Mouse (Mus musculus): ENCODE measurements at regions not wholly inside any gene's neighbourhood (a gene's known extent, or its start where the extent isn't known, plus 50 kb on each side); places are given as distances from the start of the nearest gene placed in this dataset.

- no peak for DNase-seq (ENCODE audit: inconsistent ontology term)
These were observed 67.7 kb upstream of the Zdhhc17 start for GRCm38 (mm10) chr10:111077632-111078031.

- no peak for DNase-seq (ENCODE audit: inconsistent ontology term)
These were observed 64.0 kb upstream of the Zdhhc17 start for GRCm38 (mm10) chr10:111073851-111074430.

GRCm38 (mm10) chr10:111073262-111073661 lies 63.3 kb upstream of the Zdhhc17 start:
- DNase-seq (ENCODE audit: inconsistent ontology term), result no peak

- DNase-seq (ENCODE audit: inconsistent ontology term), result no peak
These were observed 62.6 kb upstream of the Zdhhc17 start for GRCm38 (mm10) chr10:111072554-111072909.

GRCm38 (mm10) chr10:111071805-111072553 lies 62.0 kb upstream of the Zdhhc17 start:
- DNase-seq (ENCODE audit: inconsistent ontology term), result peak; percentile 9

GRCm38 (mm10) chr10:111066146-111066545 lies 56.2 kb upstream of the Zdhhc17 start:
- DNase-seq (ENCODE audit: inconsistent ontology term), result no peak

GRCm38 (mm10) chr10:111060626-111061025 lies 50.7 kb upstream of the Zdhhc17 start:
- DNase-seq (ENCODE audit: inconsistent ontology term), result no peak

Data from Muller cell, postnatal 12 days (primary cell).